In genomic region chr3:88772399-88772798, GRCm38 (mm10) we compare ENCODE assay signal across 8 mouse cellular contexts. TPM values are rescaled to one million over a fixed set of nuclear protein-coding genes. Genes with fewer than 3 reads are reported as not detected.
A peak's percentile ranks its signal among the peaks of the same experiment; 100 is the strongest.
DNase-seq lines count a peak whose midpoint lies in the region; ATAC-seq and TF ChIP-seq lines count a peak whose summit lies in the region.
"Not testable (repeated sequence)": the region's sequence is repeated elsewhere in the genome, so short reads cannot be mapped to it uniquely, and the experiment has no call there.

No protein-coding gene starts in this region.

- peak overlapping the region; percentile 31; the same call in 1 of the 2 replicates for H3K4me3 ChIP-seq in forebrain, embryonic 11.5 days (ENCODE audit: low read depth, low read length)
- H3K4me3 ChIP-seq in heart, embryonic 14.5 days (ENCODE audit: control insufficient read depth in 1 of 2, insufficient read depth in 1 of 2, low read depth in 1 of 2, low read length in 2 of 2); kidney, postnatal 0 days (replicated peaks; ENCODE audit: low read depth, low read length): not testable (repeated sequence)
- H3K4me3 ChIP-seq in midbrain, postnatal 0 days (ENCODE audit: low read depth, low read length), result peak overlapping the region; percentile 44

- 0% methylated on average over 17 of the region's 19 CpGs for WGBS in forebrain, embryonic 11.5 days
- 1% methylated on average over 19 of the region's 19 CpGs for WGBS in heart, embryonic 14.5 days
- 0% methylated on average over 17 of the region's 19 CpGs for WGBS in kidney, postnatal 0 days
- 0% methylated on average over 18 of the region's 19 CpGs for WGBS in midbrain, postnatal 0 days

- H3K27me3 ChIP-seq in forebrain, embryonic 11.5 days (ENCODE audit: control insufficient read depth, insufficient read depth, low read length); heart, embryonic 14.5 days (ENCODE audit: control insufficient read depth, insufficient read depth, low read length); kidney, postnatal 0 days (ENCODE audit: insufficient read depth, low read length); midbrain, postnatal 0 days (ENCODE audit: insufficient read depth, low read length): not testable (repeated sequence)

- peak overlapping the region; percentile 18; the same call in 1 of the 2 replicates for H3K4me2 ChIP-seq in forebrain, embryonic 11.5 days (ENCODE audit: low read depth, low read length, severe bottlenecking)
- 0 out of 2 replicates have a peak overlapping the region, but pooled peaks have one; percentile 35 for H3K4me2 ChIP-seq in heart, embryonic 14.5 days (ENCODE audit: low read length)
- peak overlapping the region; percentile 24; the same call in 1 of the 2 replicates for H3K4me2 ChIP-seq in kidney, postnatal 0 days (ENCODE audit: low read length)
- not testable (repeated sequence) for H3K4me2 ChIP-seq in midbrain, postnatal 0 days (ENCODE audit: low read depth, low read length, poor library complexity, severe bottlenecking)

- DNase-seq in CD4-positive, CD25-positive, alpha-beta regulatory T cell, adult 2 months (ENCODE audit: low read depth, low spot score), result peak; percentile 91
- DNase-seq in c-Kit-positive CD71-negative TER-119-negative erythroid progenitor cells, embryonic 14.5 days (ENCODE audit: low read depth), result peak; percentile 43
- DNase-seq in forebrain, embryonic 11.5 days (ENCODE audit: low spot score), result peak; percentile 85
- peak; percentile 69 for DNase-seq in kidney, postnatal 0 days (ENCODE audit: low spot score)
- DNase-seq in liver, result peak; percentile 86
- peak; percentile 90 for DNase-seq in midbrain, postnatal 0 days (ENCODE audit: low spot score)
- peak; percentile 78 to 88 for DNase-seq in spleen, postnatal 10 days (ENCODE audit: low spot score in 2 of 2)

- not testable (repeated sequence) for H3K9me3 ChIP-seq in forebrain, embryonic 11.5 days (ENCODE audit: control insufficient read depth, low read length); heart, embryonic 14.5 days (ENCODE audit: control insufficient read depth, low read length); kidney, postnatal 0 days (replicated peaks; ENCODE audit: low read length); midbrain, postnatal 0 days (ENCODE audit: low read length)

- H3K27ac ChIP-seq in forebrain, embryonic 11.5 days (ENCODE audit: low read depth, low read length); heart, embryonic 14.5 days (replicated peaks in 1 of 2; ENCODE audit: control insufficient read depth in 1 of 2, insufficient read depth in 1 of 2, low read depth in 2 of 2, low read length in 2 of 2); kidney, postnatal 0 days; midbrain, postnatal 0 days (ENCODE audit: low read depth, low read length): not testable (repeated sequence)

- not testable (repeated sequence) for H3K4me1 ChIP-seq in forebrain, embryonic 11.5 days (replicated peaks; ENCODE audit: control insufficient read depth, insufficient read depth, low read length); heart, embryonic 14.5 days (ENCODE audit: control insufficient read depth in 2 of 2, insufficient read depth in 2 of 2, low read length in 2 of 2); kidney, postnatal 0 days (replicated peaks; ENCODE audit: insufficient read depth, low read length); midbrain, postnatal 0 days (ENCODE audit: insufficient read depth, low read length)

- H3K36me3 ChIP-seq in forebrain, embryonic 11.5 days (ENCODE audit: control insufficient read depth, insufficient read depth, low read length); heart, embryonic 14.5 days (ENCODE audit: control insufficient read depth, insufficient read depth, low read length); kidney, postnatal 0 days (ENCODE audit: insufficient read depth, low read length); midbrain, postnatal 0 days (ENCODE audit: insufficient read depth, low read length): not testable (repeated sequence)

- H3K9ac ChIP-seq in forebrain, embryonic 11.5 days (ENCODE audit: low read length); heart, embryonic 14.5 days (ENCODE audit: low read length); kidney, postnatal 0 days (ENCODE audit: low read depth, low read length); midbrain, postnatal 0 days (replicated peaks; ENCODE audit: low read length, poor library complexity, severe bottlenecking): not testable (repeated sequence)

- TF ChIP-seq CTCF in kidney, postnatal 0 days (IDR thresholded peaks at IDR 0.05; ENCODE audit: low read depth); midbrain, postnatal 0 days (IDR thresholded peaks at IDR 0.05): not testable (repeated sequence)

- ATAC-seq in forebrain, embryonic 11.5 days (replicated peaks; ENCODE audit: low FRiP score), result peak; percentile 73
- ATAC-seq in heart, embryonic 14.5 days (ENCODE audit: insufficient number of reproducible peaks, insufficient read depth, low FRiP score, low read depth), result peak; percentile 44
- peak; percentile 47 for ATAC-seq in kidney, postnatal 0 days (replicated peaks; ENCODE audit: low FRiP score, low read depth)
- peak; percentile 86 for ATAC-seq in midbrain, postnatal 0 days (ENCODE audit: low FRiP score)

RNA-seq across cellular contexts. Expression of gene Syt11, which starts 2.6 kb away (rescaled TPM):
- 184 and 193 TPM in 2 replicates for polyA plus RNA-seq in forebrain, embryonic 11.5 days (2014; fragmentation: Nextera tagmentation; extraction: Ambion mirVana)
- polyA plus RNA-seq in heart, embryonic 14.5 days (2014; fragmentation: Nextera tagmentation; extraction: Ambion mirVana), result 9.7 and 11.1 TPM in 2 replicates
- 8.8 and 9.1 TPM in 2 replicates for polyA plus RNA-seq in kidney, postnatal 0 days (2015; fragmentation: Nextera tagmentation; extraction: Ambion mirVana)
- total RNA-seq in midbrain, postnatal 0 days (2014; rRNA removed), result 142 and 150 TPM in 2 replicates
- polyA plus RNA-seq in midbrain, postnatal 0 days (2015; fragmentation: Nextera tagmentation; extraction: Ambion mirVana), result 243 and 246 TPM in 2 replicates

RNA-seq across cellular contexts. Expression of gene Rit1, which starts 55.8 kb away (rescaled TPM):
- 37.9 and 43.4 TPM in 2 replicates for polyA plus RNA-seq in forebrain, embryonic 11.5 days (2014; fragmentation: Nextera tagmentation; extraction: Ambion mirVana)
- polyA plus RNA-seq in heart, embryonic 14.5 days (2014; fragmentation: Nextera tagmentation; extraction: Ambion mirVana), result 62.6 and 65.3 TPM in 2 replicates
- polyA plus RNA-seq in kidney, postnatal 0 days (2015; fragmentation: Nextera tagmentation; extraction: Ambion mirVana), result 58.6 and 62.5 TPM in 2 replicates
- total RNA-seq in midbrain, postnatal 0 days (2014; rRNA removed), result 78.1 and 88.3 TPM in 2 replicates
- 73.5 and 81.3 TPM in 2 replicates for polyA plus RNA-seq in midbrain, postnatal 0 days (2015; fragmentation: Nextera tagmentation; extraction: Ambion mirVana)

Comparison
In these comparisons a context has a peak if more than half of its experiments do, and no peak if none do; other contexts are left out.
1. RNA of gene Syt11, which starts 2.6 kb away (polyA plus RNA-seq): 243 to 246 TPM in midbrain, postnatal 0 days and 184 to 193 TPM in forebrain, embryonic 11.5 days; 9.7 to 11.1 TPM in heart, embryonic 14.5 days and 8.8 to 9.1 TPM in kidney, postnatal 0 days; every median in the first group is over 10 times any median in the second.
2. Peak in every context shown above with its lines, with median percentiles within 50 percentile points of each other: DNase-seq and ATAC-seq.